Comparison of ENCODE assay signal across 14 mouse cellular contexts in the genomic region with DNA sequence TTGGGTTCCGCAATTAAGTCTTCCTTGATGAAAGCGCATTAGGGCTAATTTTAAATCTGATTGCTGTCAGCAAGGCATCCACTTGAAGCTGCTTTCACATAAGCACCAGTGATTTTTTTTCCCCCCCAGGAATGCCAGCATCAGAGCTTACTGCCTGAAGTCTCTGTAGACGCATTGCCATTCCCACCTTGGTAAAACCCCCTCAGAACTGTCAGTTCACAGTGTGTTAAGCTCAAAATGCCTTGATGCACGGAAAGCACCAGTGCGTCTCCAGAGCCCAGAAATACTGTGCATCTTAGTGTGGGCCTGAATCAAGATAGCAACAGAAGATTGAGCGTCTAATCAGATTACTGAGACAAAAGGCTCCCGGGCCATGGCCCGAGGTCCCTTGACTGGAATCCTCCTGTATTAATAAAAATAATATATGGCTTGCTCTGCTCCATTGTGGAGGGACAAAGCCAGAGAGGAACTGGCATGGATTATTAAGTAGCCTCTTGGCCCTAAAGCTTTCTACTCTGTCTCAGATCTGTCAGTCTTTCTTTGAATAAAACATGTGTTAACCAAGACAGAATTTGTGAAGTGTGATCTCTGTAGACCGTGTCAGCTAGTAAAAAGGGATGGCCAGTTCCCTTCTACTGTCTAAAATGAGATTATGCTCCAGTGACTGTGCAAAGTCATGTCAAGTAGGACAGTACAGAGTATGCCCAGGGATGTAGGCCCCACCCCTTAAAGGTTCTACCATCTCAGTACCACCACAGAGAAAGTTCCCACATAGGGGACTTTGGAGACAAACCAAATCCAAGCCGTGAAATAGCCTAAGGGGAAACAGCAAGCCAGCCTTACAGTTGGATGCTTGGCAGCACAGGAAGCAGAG.
A peak's percentile ranks its signal among the peaks of the same experiment; 100 is the strongest.
DNase-seq lines count a peak whose midpoint lies in the region; ATAC-seq and TF ChIP-seq lines count a peak whose summit lies in the region.
"Had no signal": no experiment of that assay in that cellular context is flagged by ENCODE, and none has a peak within 500 bp of the region (broad histone marks: within the 10 kb centered on the region; RNA-seq: fewer than 3 reads in every experiment).

No protein-coding gene starts in this region.

- H3K4me2 ChIP-seq in heart, embryonic 11.5 days = no peak overlapping the region
- no peak overlapping the region for H3K4me2 ChIP-seq in forebrain, embryonic 15.5 days (replicated peaks)
- H3K4me2 ChIP-seq in neural tube, embryonic 13.5 days = no peak overlapping the region
- H3K4me2 ChIP-seq in intestine, postnatal 0 days (replicated peaks; ENCODE audit: low read depth) = no peak overlapping the region
- no peak overlapping the region for H3K4me2 ChIP-seq in liver, embryonic 12.5 days
- H3K4me2 ChIP-seq: heart, embryonic 15.5 days had no signal

- no peaks in the 10 kb centered on the region for H3K36me3 ChIP-seq in heart, embryonic 11.5 days (ENCODE audit: control insufficient read depth, insufficient read depth, low read length)
- no peaks in the 10 kb centered on the region for H3K36me3 ChIP-seq in forebrain, embryonic 15.5 days
- no peaks in the 10 kb centered on the region for H3K36me3 ChIP-seq in midbrain, embryonic 10.5 days
- no peaks in the 10 kb centered on the region for H3K36me3 ChIP-seq in neural tube, embryonic 13.5 days
- H3K36me3 ChIP-seq in intestine, postnatal 0 days (ENCODE audit: control insufficient read depth, insufficient read depth) = no peaks in the 10 kb centered on the region
- no peaks in the 10 kb centered on the region for H3K36me3 ChIP-seq in liver, embryonic 12.5 days
- H3K36me3 ChIP-seq: heart, embryonic 15.5 days had no signal

- TF ChIP-seq CTCF in intestine, postnatal 0 days (IDR thresholded peaks at IDR 0.05; ENCODE audit: low read depth) = no peak

- no peaks in the 10 kb centered on the region for H3K9me3 ChIP-seq in heart, embryonic 11.5 days (replicated peaks; ENCODE audit: control insufficient read depth, low read length)
- no peaks in the 10 kb centered on the region for H3K9me3 ChIP-seq in forebrain, embryonic 15.5 days
- H3K9me3 ChIP-seq in midbrain, embryonic 10.5 days (replicated peaks) = no peaks in the 10 kb centered on the region
- no peaks in the 10 kb centered on the region for H3K9me3 ChIP-seq in neural tube, embryonic 13.5 days
- H3K9me3 ChIP-seq in intestine, postnatal 0 days (ENCODE audit: control insufficient read depth) = no peaks in the 10 kb centered on the region
- no peaks in the 10 kb centered on the region for H3K9me3 ChIP-seq in liver, embryonic 12.5 days (replicated peaks)
- H3K9me3 ChIP-seq: heart, embryonic 15.5 days had no signal

- no peak for DNase-seq in heart, postnatal 14 days
- DNase-seq in midbrain, embryonic 10.5 days (ENCODE audit: low spot score) = no peak
- DNase-seq in spleen, postnatal 4 days (ENCODE audit: low spot score in 2 of 2) = no peak
- DNase-seq: cerebellum, adult 11-12 months; gastrocnemius, postnatal 25 days; kidney, adult 9 months; liver, postnatal 0 days; lung, postnatal 36 days had no signal

- peaks cover 10% of the 10 kb centered on the region; the same call in 1 of the 2 replicates for H3K4me1 ChIP-seq in heart, embryonic 11.5 days (ENCODE audit: control insufficient read depth, insufficient read depth, low read length)
- H3K4me1 ChIP-seq in forebrain, embryonic 15.5 days = no peaks in the 10 kb centered on the region
- H3K4me1 ChIP-seq in midbrain, embryonic 10.5 days = peaks cover 11% of the 10 kb centered on the region
- H3K4me1 ChIP-seq in neural tube, embryonic 13.5 days (replicated peaks) = peaks cover 18% of the 10 kb centered on the region
- H3K4me1 ChIP-seq in intestine, postnatal 0 days (replicated peaks; ENCODE audit: control insufficient read depth, insufficient read depth, low read length) = no peaks in the 10 kb centered on the region
- no peaks in the 10 kb centered on the region for H3K4me1 ChIP-seq in liver, embryonic 12.5 days

- WGBS in heart, embryonic 11.5 days (ENCODE audit: insufficient replicate concordance) = 72% methylated on average over 10 of the region's 10 CpGs
- WGBS in forebrain, embryonic 15.5 days = 54% methylated on average over 10 of the region's 10 CpGs
- WGBS in midbrain, embryonic 10.5 days = 59% methylated on average over 10 of the region's 10 CpGs
- 51% methylated on average over 10 of the region's 10 CpGs for WGBS in neural tube, embryonic 13.5 days
- 87% methylated on average over 10 of the region's 10 CpGs for WGBS in intestine, postnatal 0 days
- WGBS in liver, embryonic 12.5 days (ENCODE audit: insufficient replicate concordance) = 76% methylated on average over 10 of the region's 10 CpGs

- intact Hi-C loops in heart, postnatal 14 days (cut with DNase I) = no loop called here

- H3K27ac ChIP-seq in heart, embryonic 11.5 days (ENCODE audit: low read depth, low read length) = no peak overlapping the region
- peak overlapping the region; percentile 67 for H3K27ac ChIP-seq in forebrain, embryonic 15.5 days (replicated peaks)
- H3K27ac ChIP-seq in midbrain, embryonic 10.5 days (replicated peaks) = peak overlapping the region; percentile 34; the same call in 1 of the 2 replicates
- H3K27ac ChIP-seq in neural tube, embryonic 13.5 days (replicated peaks) = peak overlapping the region; percentile 25
- no peak overlapping the region for H3K27ac ChIP-seq in intestine, postnatal 0 days (ENCODE audit: low read depth, low read length)
- H3K27ac ChIP-seq in liver, embryonic 12.5 days = no peak overlapping the region
- H3K27ac ChIP-seq: heart, embryonic 15.5 days had no signal

- no peak overlapping the region for H3K4me3 ChIP-seq in heart, embryonic 11.5 days (ENCODE audit: low read depth, low read length)
- no peak overlapping the region for H3K4me3 ChIP-seq in forebrain, embryonic 15.5 days
- no peak overlapping the region for H3K4me3 ChIP-seq in midbrain, embryonic 10.5 days
- no peak overlapping the region for H3K4me3 ChIP-seq in neural tube, embryonic 13.5 days
- no peak overlapping the region for H3K4me3 ChIP-seq in intestine, postnatal 0 days (ENCODE audit: low read depth, low read length)
- H3K4me3 ChIP-seq in liver, embryonic 12.5 days = no peak overlapping the region
- H3K4me3 ChIP-seq: heart, embryonic 15.5 days had no signal

- H3K9ac ChIP-seq in heart, embryonic 11.5 days (ENCODE audit: low read depth, low read length) = no peak overlapping the region
- H3K9ac ChIP-seq in forebrain, embryonic 15.5 days (replicated peaks) = no peak overlapping the region
- no peak overlapping the region for H3K9ac ChIP-seq in neural tube, embryonic 13.5 days
- H3K9ac ChIP-seq in intestine, postnatal 0 days (ENCODE audit: low read depth, low read length) = no peak overlapping the region
- no peak overlapping the region for H3K9ac ChIP-seq in liver, embryonic 12.5 days
- H3K9ac ChIP-seq: heart, embryonic 15.5 days; liver, postnatal 0 days had no signal

- H3K27me3 ChIP-seq in heart, embryonic 11.5 days (ENCODE audit: control insufficient read depth, insufficient read depth, low read length) = no peaks in the 10 kb centered on the region
- no peaks in the 10 kb centered on the region for H3K27me3 ChIP-seq in forebrain, embryonic 15.5 days
- H3K27me3 ChIP-seq in midbrain, embryonic 10.5 days (ENCODE audit: low read depth, poor library complexity, severe bottlenecking) = no peaks in the 10 kb centered on the region
- no peaks in the 10 kb centered on the region for H3K27me3 ChIP-seq in neural tube, embryonic 13.5 days
- no peaks in the 10 kb centered on the region for H3K27me3 ChIP-seq in intestine, postnatal 0 days (replicated peaks; ENCODE audit: control insufficient read depth, insufficient read depth, low read length)
- H3K27me3 ChIP-seq in liver, embryonic 12.5 days (replicated peaks) = no peaks in the 10 kb centered on the region
- H3K27me3 ChIP-seq: heart, embryonic 15.5 days had no signal

- ATAC-seq in heart, embryonic 11.5 days (replicated peaks; ENCODE audit: insufficient number of reproducible peaks, low FRiP score, low TSS enrichment) = 0 out of 2 replicates have a peak, but pooled peaks have one; percentile 46
- peak; percentile 49; the same call in 1 of the 2 replicates for ATAC-seq in forebrain, embryonic 15.5 days (replicated peaks)
- peak; percentile 54; the same call in 1 of the 2 replicates for ATAC-seq in neural tube, embryonic 13.5 days (ENCODE audit: low read depth)
- no peak for ATAC-seq in intestine, postnatal 0 days
- ATAC-seq in liver, embryonic 12.5 days = no peak
- ATAC-seq: liver, postnatal 0 days had no signal

Comparison
In these comparisons a context has a peak if more than half of its experiments do, and no peak if none do; other contexts are left out.
1. ATAC-seq: peak in heart, embryonic 11.5 days (single experiment), forebrain, embryonic 15.5 days (single experiment) and neural tube, embryonic 13.5 days (single experiment); none in intestine, postnatal 0 days (single experiment) and liver, embryonic 12.5 days (single experiment).
2. H3K27ac ChIP-seq: peak in forebrain, embryonic 15.5 days (single experiment), midbrain, embryonic 10.5 days (single experiment) and neural tube, embryonic 13.5 days (single experiment); none in heart, embryonic 11.5 days (single experiment), intestine, postnatal 0 days (single experiment) and liver, embryonic 12.5 days (single experiment).